Mouse (Mus musculus): ENCODE data around the gene Usf3. TPM values are rescaled to one million over a fixed set of nuclear protein-coding genes. Genes with fewer than 3 reads are reported as not detected.

The Usf3 gene
- total RNA-seq, 2 experiments from 2014 or later: 35.8 to 35.9 TPM

Other genes with a start within 250 kb of the Usf3 start
- gene Qtrt2, start 246.4 kb upstream of the Usf3 start, total RNA-seq (2021): 10 to 100 TPM; 30.2 to 34.8 TPM
- 10 to 100 TPM; 25.4 to 26.6 TPM for gene Zdhhc23, start 193.5 kb upstream of the Usf3 start, total RNA-seq (2021)
- 1 to 10 TPM; 1.3 to 1.5 TPM for gene Gramd1c, start 109.9 kb upstream of the Usf3 start, total RNA-seq (2021)
- 100 to 1,000 TPM; 509 to 523 TPM for gene Atp6v1a, start 33.5 kb upstream of the Usf3 start, total RNA-seq (2021)
- gene Naa50, start 33.4 kb upstream of the Usf3 start, total RNA-seq (2021): 10 to 100 TPM; 64.0 to 69.9 TPM
- 10 to 100 TPM; 41.6 to 41.8 TPM for gene Sidt1, start 159.9 kb downstream of the Usf3 start, total RNA-seq (2021)
- 10 to 100 TPM; 18.6 to 22.0 TPM for gene Spice1, start 173.9 kb downstream of the Usf3 start, total RNA-seq (2021)
- gene Cfap44, start 221.6 kb downstream of the Usf3 start, total RNA-seq (2021): 1 to 10 TPM; 3.8 to 4.0 TPM

Data from left cerebral cortex, adult 18-20 months (tissue).